Mouse (Mus musculus) gastrocnemius, postnatal 36 days (tissue): ENCODE data around the gene 2310033P09Rik. TPM values are rescaled to one million over a fixed set of nuclear protein-coding genes. Genes with fewer than 3 reads are reported as not detected.
"Not testable (repeated sequence)": the region's sequence is repeated elsewhere in the genome, so short reads cannot be mapped to it uniquely, and the experiment has no call there.

Experiments
- DNase-seq, 2 experiments: peaks; one replicate each; pipeline ENCODE4 v3.0.0; 2022
- intact Hi-C: fragments of 180-260 bp; cut with DNase I; formaldehyde crosslinking; loops from one replicate; pipeline ENCODE4 v1.15.1; 2025
- total RNA-seq, 2 experiments: library from RNA; stranded (reverse); gene quantifications; 2 replicates each; pipeline ENCODE4 v1.2.3; 2021

The 2310033P09Rik gene
- total RNA-seq, 2 experiments from 2014 or later = 2.7 to 3.5 TPM

GRCm38 (mm10) chr11:59192059-59192386 is 16.1 kb upstream of the 2310033P09Rik start, which contains the start of gene Guk1:
Gene Guk1, minus strand, starts transcription at chr11:59192212.
- intact Hi-C loops = no loop called here
- DNase-seq = no peak

GRCm38 (mm10) chr11:59196230-59196629 is 11.9 kb upstream of the 2310033P09Rik start:
- DNase-seq = no peak
- intact Hi-C loops = no loop called here

GRCm38 (mm10) chr11:59201216-59202002 is 6.7 kb upstream of the 2310033P09Rik start:
- no peak for DNase-seq
- intact Hi-C loops = no loop called here

DNA sequence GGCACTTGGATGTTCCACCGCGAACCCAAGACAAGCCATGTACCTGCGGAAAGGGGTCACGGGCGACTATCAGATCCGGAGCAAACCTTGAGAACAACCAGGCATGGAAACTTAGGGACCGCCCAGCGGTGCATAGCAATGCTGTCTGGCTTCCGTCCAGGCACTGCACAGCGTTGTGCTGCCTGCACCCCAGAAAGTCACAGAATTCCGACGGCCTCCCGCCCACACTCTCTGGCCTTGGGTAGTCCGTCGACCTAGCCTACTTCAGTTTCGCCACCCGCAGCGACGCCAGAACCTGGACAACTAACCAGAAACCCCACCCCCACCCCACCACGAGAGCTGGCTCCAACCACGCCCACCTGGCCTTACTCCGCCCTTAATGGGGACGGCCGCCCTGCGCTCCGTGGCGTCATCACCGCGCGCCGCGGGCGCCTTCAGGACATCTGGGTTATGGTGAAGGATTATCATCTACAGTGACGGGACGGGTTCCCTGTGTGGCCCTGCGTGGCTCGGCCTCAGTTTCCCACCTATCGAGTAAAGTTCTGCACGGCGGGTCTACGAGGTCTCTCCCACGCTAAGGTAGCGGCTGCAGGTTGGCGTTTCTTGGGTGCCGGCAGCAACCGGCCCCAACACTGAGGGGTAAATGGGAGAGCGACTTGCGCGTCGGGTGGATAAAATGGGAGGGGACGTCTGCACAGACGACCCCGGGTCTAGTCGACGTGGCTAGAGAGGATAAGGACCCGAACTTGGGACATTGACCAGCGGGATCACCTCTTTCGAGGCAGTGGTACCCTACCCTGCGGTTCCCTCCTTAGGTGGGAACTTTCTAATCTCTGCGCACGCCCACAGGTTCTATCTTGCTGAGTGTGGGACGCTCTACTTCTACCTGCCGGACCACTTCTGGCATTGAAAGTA is 5.8 kb upstream of the 2310033P09Rik start, which contains the start of gene Mrpl55:
TSS of gene Mrpl55 (plus strand) at position 406 of the 915 bp plus-strand sequence.
- intact Hi-C loops = no loop called here
- DNase-seq = peak; percentile 88 to 90

GRCm38 (mm10) chr11:59209003-59209441 is 901 bp downstream of the 2310033P09Rik start:
- intact Hi-C loops = no loop called here
- DNase-seq = peak; percentile 42 to 45

- DNase-seq = no peak
- intact Hi-C loops = no loop called here
Observed at GRCm38 (mm10) chr11:59209580-59209979, 1.5 kb downstream of the 2310033P09Rik start.

DNA sequence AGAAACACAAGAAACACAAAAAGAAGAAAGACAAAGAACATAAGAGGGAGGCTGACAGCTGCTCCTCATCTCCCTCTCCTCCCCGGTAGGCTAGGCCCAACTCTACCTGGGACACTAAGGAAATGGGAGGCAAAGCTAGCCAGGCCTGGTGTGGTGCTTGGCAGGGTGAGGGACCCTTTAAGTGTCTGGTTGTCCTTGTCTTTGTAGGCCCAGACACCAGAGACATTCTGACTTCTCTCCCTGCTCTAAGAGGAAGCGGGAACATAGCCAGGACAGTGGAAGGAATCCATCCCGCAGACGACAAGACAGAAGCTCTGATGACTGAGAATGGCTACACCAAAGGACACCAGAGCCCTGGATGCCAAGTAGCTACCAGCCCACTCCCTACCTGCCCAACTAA is 1.9 kb downstream of the 2310033P09Rik start:
- intact Hi-C loops = no loop called here
- no peak for DNase-seq

GRCm38 (mm10) chr11:59211561-59211960 is 3.4 kb downstream of the 2310033P09Rik start:
- DNase-seq, intact Hi-C loops: not testable (repeated sequence)

GRCm38 (mm10) chr11:59212320-59212719 is 4.2 kb downstream of the 2310033P09Rik start:
- intact Hi-C loops, DNase-seq: not testable (repeated sequence)

- intact Hi-C loops = no loop called here
Observed at GRCm38 (mm10) chr11:59212892-59213494, 4.9 kb downstream of the 2310033P09Rik start.

GRCm38 (mm10) chr11:59216955-59217354 is 8.8 kb downstream of the 2310033P09Rik start:
- intact Hi-C loops = no loop called here
- no peak for DNase-seq

More at GRCm38 (mm10) chr11:59212892-59213494, 4.9 kb downstream of the 2310033P09Rik start:
- no peak for DNase-seq

DNA sequence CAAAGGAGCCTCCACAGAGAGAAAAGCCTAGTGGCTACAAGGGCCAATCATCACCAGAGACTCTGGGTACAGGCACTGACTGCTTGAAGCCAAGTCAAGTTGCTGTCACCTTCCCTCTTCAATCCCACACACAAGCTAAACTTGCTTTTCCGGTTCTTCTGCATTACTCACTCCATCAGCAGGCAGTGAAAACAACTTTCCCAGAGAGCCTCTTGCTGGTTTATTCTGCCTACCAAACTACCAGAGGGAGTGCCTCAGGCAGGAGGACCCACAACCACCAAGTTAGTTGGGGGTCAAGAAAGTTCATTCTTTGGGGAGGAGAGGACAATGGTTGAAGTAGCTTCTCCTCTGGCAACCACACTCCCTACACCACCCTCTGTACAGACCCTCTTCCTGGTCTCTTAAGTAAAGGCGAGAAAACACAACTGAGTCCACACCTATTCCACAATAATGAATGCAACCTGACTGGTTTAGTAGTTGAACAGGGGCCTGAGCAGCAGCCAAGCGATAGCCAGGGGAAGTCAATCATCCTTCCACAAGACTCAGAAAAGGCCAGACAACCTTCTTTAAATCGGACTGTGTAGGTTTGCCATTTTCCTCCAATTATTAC is 10.4 kb downstream of the 2310033P09Rik start:
- no peak for DNase-seq
- intact Hi-C loops = no loop called here

- intact Hi-C loops = no loop called here
- no peak for DNase-seq
Observed at GRCm38 (mm10) chr11:59219064-59219463, 10.9 kb downstream of the 2310033P09Rik start.

GRCm38 (mm10) chr11:59221604-59222003 is 13.5 kb downstream of the 2310033P09Rik start:
- intact Hi-C loops = no loop called here

GRCm38 (mm10) chr11:59222306-59222705 is 14.2 kb downstream of the 2310033P09Rik start:
- no peak for DNase-seq
- intact Hi-C loops = no loop called here

More at GRCm38 (mm10) chr11:59221604-59222003, 13.5 kb downstream of the 2310033P09Rik start:
- no peak for DNase-seq

DNA sequence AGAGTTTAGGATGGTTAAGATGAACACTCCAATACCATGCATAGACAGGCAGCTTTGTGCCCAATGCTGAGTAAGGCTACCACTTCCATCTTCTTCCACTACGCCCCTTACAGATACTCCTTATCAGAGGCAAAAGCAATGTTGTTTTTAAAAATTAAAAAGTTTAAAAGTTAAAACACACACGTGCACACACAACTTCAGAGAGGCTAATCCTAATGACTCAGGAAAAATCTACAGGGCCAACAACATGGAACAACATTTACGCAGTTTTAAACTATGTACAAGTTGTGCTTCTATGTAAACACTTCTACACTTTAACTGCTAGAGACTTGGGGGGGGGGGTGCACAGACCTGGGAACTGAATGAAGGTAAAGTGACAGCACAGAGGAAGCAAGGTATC is 15.9 kb downstream of the 2310033P09Rik start:
- DNase-seq = no peak
- intact Hi-C loops = no loop called here

GRCm38 (mm10) chr11:59224470-59224869 is 16.3 kb downstream of the 2310033P09Rik start:
- no peak for DNase-seq
- intact Hi-C loops = no loop called here

DNA sequence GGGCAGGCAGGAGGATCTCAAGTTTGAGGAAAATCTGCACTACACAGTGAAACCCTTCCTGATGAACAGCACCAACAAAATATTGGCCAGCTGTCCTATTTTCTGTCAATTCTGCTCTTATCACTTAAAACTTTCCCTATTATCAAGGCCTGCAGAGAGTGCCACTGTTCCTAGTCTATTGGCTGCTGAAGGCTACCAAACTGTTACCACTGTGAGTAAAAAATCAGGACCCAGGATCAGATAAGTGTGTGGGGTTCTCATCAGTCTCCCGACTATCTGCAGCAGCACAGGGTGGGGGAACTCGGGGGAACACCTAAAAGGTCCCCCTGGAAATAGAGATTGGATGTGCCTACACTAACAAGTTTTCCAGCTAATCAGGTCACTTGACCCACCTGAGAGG is 17.0 kb downstream of the 2310033P09Rik start:
- intact Hi-C loops = no loop called here
- DNase-seq = no peak

DNA sequence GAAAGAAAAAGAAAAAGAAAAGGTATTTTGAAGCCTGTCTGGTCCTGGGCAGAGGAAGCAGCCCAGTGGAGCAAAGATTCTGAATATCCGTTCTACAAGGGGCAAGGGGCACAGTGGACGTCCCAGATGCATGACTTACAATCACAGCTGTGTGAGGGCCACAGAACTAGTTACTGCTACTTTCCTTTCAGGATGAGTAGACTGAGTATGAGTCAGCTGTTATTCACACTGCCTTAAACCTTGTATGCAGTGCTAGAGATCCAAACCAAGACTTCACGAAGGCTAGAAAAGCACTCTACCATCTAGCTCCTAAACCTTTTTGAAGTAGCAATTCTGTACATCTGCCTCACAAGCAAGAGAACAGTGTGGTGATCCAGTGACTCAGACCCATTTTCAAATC is 18.1 kb downstream of the 2310033P09Rik start:
- no peak for DNase-seq
- intact Hi-C loops = no loop called here
